Mouse (Mus musculus) erythroblast, embryonic 14.5 days (primary cell): ENCODE data around the gene Dab2ip.

Experiments
- GATA1 ChIP-seq: IDR thresholded peaks from 2 replicates; pipeline ENCODE4 v1.6.1; 2012; ENCODE audit warnings: low read length, inconsistent platforms, mixed read lengths
- TAL1 ChIP-seq: IDR thresholded peaks from 3 replicates; pipeline ENCODE4 v1.6.1; 2012; ENCODE audit warnings: low read length, inconsistent platforms, mixed read lengths

- no peak for TF ChIP-seq TAL1
- TF ChIP-seq GATA1: no peak
These were observed 22.0 kb downstream of the Dab2ip start for GRCm38 (mm10) chr2:35580111-35580510.
